Mouse (Mus musculus): Measurements from ENCODE around the gene Hexim2.

Gene Hexim2

GRCm38 (mm10) chr11:103141101-103141943 lies 9.1 kb downstream of the Hexim2 start:
- DNase-seq (ENCODE audit: low read depth), result no peak

GRCm38 (mm10) chr11:103141944-103142255 lies 9.7 kb downstream of the Hexim2 start:
- DNase-seq (ENCODE audit: low read depth), result no peak

- no peak for DNase-seq (ENCODE audit: low read depth)
Measured at GRCm38 (mm10) chr11:103142441-103143182, 10.4 kb downstream of the Hexim2 start.

GRCm38 (mm10) chr11:103144309-103145285 lies 12.4 kb downstream of the Hexim2 start:
- no peak for DNase-seq (ENCODE audit: low read depth)

- DNase-seq (ENCODE audit: low read depth), result no peak
Measured at GRCm38 (mm10) chr11:103146386-103146785, 14.2 kb downstream of the Hexim2 start.

- DNase-seq (ENCODE audit: low read depth), result no peak
Measured at GRCm38 (mm10) chr11:103147766-103148165, 15.5 kb downstream of the Hexim2 start.

GRCm38 (mm10) chr11:103149771-103150170 lies 17.5 kb downstream of the Hexim2 start:
- no peak for DNase-seq (ENCODE audit: low read depth)

- DNase-seq (ENCODE audit: low read depth), result peak; percentile 88
Measured at GRCm38 (mm10) chr11:103158621-103159478, 26.6 kb downstream of the Hexim2 start.

GRCm38 (mm10) chr11:103160738-103161137 lies 28.5 kb downstream of the Hexim2 start:
- no peak for DNase-seq (ENCODE audit: low read depth)

- DNase-seq (ENCODE audit: low read depth), result no peak
Measured at GRCm38 (mm10) chr11:103161449-103161848, 29.2 kb downstream of the Hexim2 start.

GRCm38 (mm10) chr11:103162132-103162531 lies 29.9 kb downstream of the Hexim2 start:
- DNase-seq (ENCODE audit: low read depth), result no peak

- no peak for DNase-seq (ENCODE audit: low read depth)
Measured at GRCm38 (mm10) chr11:103164391-103164790, 32.2 kb downstream of the Hexim2 start.

GRCm38 (mm10) chr11:103168690-103169390 lies 36.6 kb downstream of the Hexim2 start:
- no peak for DNase-seq (ENCODE audit: low read depth)

- DNase-seq (ENCODE audit: low read depth), result no peak
Measured at GRCm38 (mm10) chr11:103169664-103170063, 37.4 kb downstream of the Hexim2 start.

GRCm38 (mm10) chr11:103170111-103170493 lies 37.9 kb downstream of the Hexim2 start:
- DNase-seq (ENCODE audit: low read depth), result no peak

GRCm38 (mm10) chr11:103170494-103171285 lies 38.5 kb downstream of the Hexim2 start, which contains the start of gene Fmnl1:
TSS of gene Fmnl1 (plus strand) at chr11:103171107.
- DNase-seq (ENCODE audit: low read depth), result no peak

- DNase-seq (ENCODE audit: low read depth), result no peak
Measured at GRCm38 (mm10) chr11:103171286-103171620, 39.0 kb downstream of the Hexim2 start.

GRCm38 (mm10) chr11:103171703-103172391 lies 39.6 kb downstream of the Hexim2 start:
- DNase-seq (ENCODE audit: low read depth), result no peak

- no peak for DNase-seq (ENCODE audit: low read depth)
Measured at GRCm38 (mm10) chr11:103172392-103173040, 40.3 kb downstream of the Hexim2 start.

Measured in c-Kit-positive CD71-negative TER-119-negative erythroid progenitor cells, embryonic 14.5 days (primary cell).